Mouse (Mus musculus) erythroblast, embryonic 14.5 days (primary cell): ENCODE measurements around the gene Syp.

Experiments used
- GATA1 ChIP-seq: IDR thresholded peaks from 2 replicates; pipeline ENCODE4 v1.6.1; 2012; ENCODE audit warnings: low read length, inconsistent platforms, mixed read lengths
- TAL1 ChIP-seq: IDR thresholded peaks from 3 replicates; pipeline ENCODE4 v1.6.1; 2012; ENCODE audit warnings: low read length, inconsistent platforms, mixed read lengths

DNA sequence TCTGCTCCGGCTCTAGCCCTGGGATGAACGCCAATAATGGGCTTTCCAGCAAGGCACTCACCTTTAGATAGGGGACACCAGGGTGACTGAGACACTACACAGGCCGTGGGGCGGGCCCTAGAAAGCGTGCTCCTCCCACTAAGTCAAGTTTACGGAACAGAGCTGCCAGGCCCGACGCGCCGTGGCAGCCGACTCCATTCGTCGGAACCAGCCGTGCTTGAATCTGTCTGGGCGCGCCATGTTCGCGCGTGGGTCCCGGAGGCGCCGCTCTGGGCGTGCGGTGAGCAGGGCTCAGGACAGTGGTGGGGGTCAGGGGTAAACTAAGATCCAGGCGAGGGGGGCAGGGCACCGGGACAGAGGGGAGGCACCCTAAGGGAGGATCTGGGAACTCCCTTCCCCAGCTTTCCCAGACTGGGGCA is 19.0 kb downstream of the Syp start, which contains the start of gene Prickle3:
- TF ChIP-seq TAL1: no peak
- TF ChIP-seq GATA1: no peak
